Mouse (Mus musculus) heart, postnatal 0 days (tissue): ENCODE data around the gene Chit1.

Experiments
- CTCF ChIP-seq: IDR thresholded peaks from 2 replicates; pipeline ENCODE4 v1.5.1; 2016; ENCODE audit warnings: antibody characterized with exemption, control low read depth, low read depth
- EP300 ChIP-seq: IDR thresholded peaks from 2 replicates; pipeline ENCODE4 v1.6.1; 2016; ENCODE audit warnings: antibody characterized with exemption, low read depth

GRCm38 (mm10) chr1:134080406-134080805 is 30.6 kb upstream of the Chit1 start:
- TF ChIP-seq CTCF: no peak
- no peak for TF ChIP-seq EP300
